Mouse (Mus musculus) megakaryocyte, embryonic 14.5 days (primary cell): ENCODE results near the gene Hpse2.

ENCODE experiments used
- FLI1 ChIP-seq: IDR thresholded peaks from 2 replicates; pipeline ENCODE4 v1.6.1; 2012; ENCODE audit warnings: low read length, inconsistent platforms, mixed read lengths
- GATA1 ChIP-seq: IDR thresholded peaks from 3 replicates; pipeline ENCODE4 v1.6.1; 2012; ENCODE audit warnings: mixed read lengths, low read length, inconsistent platforms, borderline replicate concordance

DNA sequence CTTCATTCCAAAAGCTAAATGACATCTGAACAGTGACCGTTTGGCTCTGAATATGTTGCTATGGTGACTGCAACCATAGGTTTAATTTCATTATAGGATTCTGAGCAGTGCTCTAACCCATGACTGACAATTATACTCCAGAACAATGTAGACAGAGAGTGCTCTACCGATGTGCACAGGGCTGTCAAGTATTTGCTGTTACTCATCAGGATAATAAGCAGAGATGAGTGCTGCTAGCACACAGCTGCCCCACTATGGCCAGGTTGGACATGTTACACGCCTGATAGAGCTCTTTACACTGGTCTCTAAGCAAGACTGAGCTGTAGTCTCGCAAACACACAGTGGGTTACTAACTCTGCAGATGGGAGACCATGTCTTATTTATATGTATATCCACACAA, 483.9 kb downstream of the Hpse2 start:
- TF ChIP-seq GATA1 = no peak
- no peak for TF ChIP-seq FLI1
